Mouse (Mus musculus) C2C12 (cell line): Measurements from ENCODE around the gene Aanat.

Experiments used
- CEBPB ChIP-seq: IDR thresholded peaks from one replicate; pipeline ENCODE4 v1.6.1; 2011; ENCODE audit warnings: low read depth, mild to moderate bottlenecking, control low read depth, moderate library complexity
- CTCF ChIP-seq: IDR thresholded peaks from one replicate; pipeline ENCODE4 v1.5.1; 2011; ENCODE audit not compliant: control insufficient read depth, insufficient read depth, insufficient read length
- MAX ChIP-seq: IDR thresholded peaks from one replicate; pipeline ENCODE4 v1.6.1; 2011; ENCODE audit warnings: mild to moderate bottlenecking, control low read depth
- MYOD1 ChIP-seq: IDR thresholded peaks from one replicate; pipeline ENCODE4 v1.6.1; 2011; ENCODE audit warnings: low read depth; ENCODE audit not compliant: control insufficient read depth, insufficient read length
- MYOG ChIP-seq: IDR thresholded peaks from one replicate; pipeline ENCODE4 v1.6.1; 2011; ENCODE audit not compliant: control insufficient read depth, insufficient read length; ENCODE audit errors: extremely low read depth
- USF1 ChIP-seq: IDR thresholded peaks from one replicate; pipeline ENCODE4 v1.6.1; 2011; ENCODE audit warnings: low read depth, mild to moderate bottlenecking, control low read depth, moderate library complexity

DNA sequence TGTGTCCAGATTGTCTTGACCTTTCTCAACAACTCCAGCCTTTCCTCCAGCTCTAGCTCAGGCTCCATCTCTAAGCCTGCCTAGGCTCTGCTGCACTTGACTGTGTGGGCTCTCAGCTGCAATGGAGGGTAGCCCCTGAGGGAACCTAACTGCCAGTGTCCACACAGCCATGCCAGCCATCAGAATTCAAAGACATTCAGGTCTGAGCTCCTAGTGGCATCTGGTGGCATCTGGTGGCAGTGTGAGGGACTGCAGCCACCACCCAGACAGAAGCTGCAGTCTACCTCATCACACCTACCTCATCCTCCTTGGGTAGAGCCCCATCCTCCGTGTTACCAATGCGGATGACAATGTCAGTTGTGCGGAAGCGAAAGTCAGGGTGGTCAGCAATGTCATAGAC is 43.1 kb upstream of the Aanat start:
- TF ChIP-seq USF1 (no peak), CTCF (peak; percentile 61), MYOG (no peak), MAX (no peak), CEBPB (no peak), MYOD1 (no peak)
